ENCODE assay signal across 7 mouse cellular contexts in genomic region chr7:79661253-79661890, GRCm38 (mm10). TPM values are rescaled to one million over a fixed set of nuclear protein-coding genes. Genes with fewer than 3 reads are reported as not detected.
DNase-seq lines count a peak whose midpoint lies in the region; ATAC-seq and TF ChIP-seq lines count a peak whose summit lies in the region.

No protein-coding gene starts in this region.

- H3K9me3 ChIP-seq in embryonic facial prominence, embryonic 14.5 days (ENCODE audit: control insufficient read depth, low read length) = no peaks in the 10 kb centered on the region
- no peaks in the 10 kb centered on the region for H3K9me3 ChIP-seq in limb, embryonic 15.5 days
- no peaks in the 10 kb centered on the region for H3K9me3 ChIP-seq in stomach, embryonic 16.5 days (replicated peaks; ENCODE audit: control insufficient read depth, low read length)

- no peak for DNase-seq in testis, postnatal 10 days (ENCODE audit: low spot score)
- no peak for DNase-seq in embryonic facial prominence, embryonic 14.5 days (ENCODE audit: low spot score)
- no peak for DNase-seq in right cerebral cortex, adult 2 months (ENCODE audit: low spot score in 2 of 2)

- H3K4me2 ChIP-seq in embryonic facial prominence, embryonic 14.5 days (ENCODE audit: low read depth, low read length) = peak overlapping the region; percentile 90
- peak overlapping the region; percentile 93 for H3K4me2 ChIP-seq in limb, embryonic 15.5 days
- H3K4me2 ChIP-seq in stomach, embryonic 16.5 days (ENCODE audit: low read depth, low read length) = peak overlapping the region; percentile 83

- no peaks in the 10 kb centered on the region for H3K27me3 ChIP-seq in testis, adult 2 months (ENCODE audit: control insufficient read depth, insufficient read depth, low read length)
- H3K27me3 ChIP-seq in embryonic facial prominence, embryonic 14.5 days (replicated peaks; ENCODE audit: control insufficient read depth, insufficient read depth, low read length) = no peaks in the 10 kb centered on the region
- no peaks in the 10 kb centered on the region for H3K27me3 ChIP-seq in limb, embryonic 15.5 days
- H3K27me3 ChIP-seq in stomach, embryonic 16.5 days (ENCODE audit: control insufficient read depth, insufficient read depth, low read length) = no peaks in the 10 kb centered on the region

- H3K4me1 ChIP-seq in testis, adult 2 months (ENCODE audit: control insufficient read depth, insufficient read depth, low read length) = peaks cover 9% of the 10 kb centered on the region
- peaks cover 19% of the 10 kb centered on the region for H3K4me1 ChIP-seq in embryonic facial prominence, embryonic 14.5 days (ENCODE audit: control insufficient read depth, insufficient read depth, low read length)
- peaks cover 28% of the 10 kb centered on the region for H3K4me1 ChIP-seq in limb, embryonic 15.5 days
- H3K4me1 ChIP-seq in stomach, embryonic 16.5 days (ENCODE audit: control insufficient read depth, insufficient read depth, low read length) = peaks cover 21% of the 10 kb centered on the region

- no peak for TF ChIP-seq POLR2A in testis, adult 2 months (IDR thresholded peaks at IDR 0.05; ENCODE audit: control insufficient read depth, low read depth, low read length)

- peak overlapping the region; percentile 83 for H3K9ac ChIP-seq in embryonic facial prominence, embryonic 14.5 days (ENCODE audit: low read depth, low read length)
- H3K9ac ChIP-seq in limb, embryonic 15.5 days = peak overlapping the region; percentile 46
- peak overlapping the region; percentile 82 for H3K9ac ChIP-seq in stomach, embryonic 16.5 days (ENCODE audit: low read length)

- ATAC-seq in embryonic facial prominence, embryonic 14.5 days (ENCODE audit: low read depth) = no peak
- no peak for ATAC-seq in limb, embryonic 15.5 days (ENCODE audit: insufficient number of reproducible peaks, low FRiP score, low TSS enrichment, low read depth)
- no peak for ATAC-seq in stomach, embryonic 16.5 days (ENCODE audit: insufficient read depth, low FRiP score)
- no peak for ATAC-seq in activated CD4-positive, CD25-positive, alpha-beta regulatory T cell, adult 4 months

- H3K27ac ChIP-seq in testis, adult 2 months (ENCODE audit: control insufficient read depth, insufficient read depth, low read depth, low read length) = no peak overlapping the region
- no peak overlapping the region for H3K27ac ChIP-seq in embryonic facial prominence, embryonic 14.5 days (replicated peaks; ENCODE audit: low read depth, low read length)
- no peak overlapping the region for H3K27ac ChIP-seq in limb, embryonic 15.5 days
- no peak overlapping the region for H3K27ac ChIP-seq in stomach, embryonic 16.5 days (ENCODE audit: low read length)

- H3K4me3 ChIP-seq in testis, adult 2 months (ENCODE audit: control insufficient read depth, low read depth, low read length) = peak overlapping the region; percentile 94
- peak overlapping the region; percentile 89 for H3K4me3 ChIP-seq in embryonic facial prominence, embryonic 14.5 days (ENCODE audit: low read depth, low read length)
- peak overlapping the region; percentile 68 for H3K4me3 ChIP-seq in limb, embryonic 15.5 days
- peak overlapping the region; percentile 72 for H3K4me3 ChIP-seq in stomach, embryonic 16.5 days (replicated peaks; ENCODE audit: low read length)

- H3K36me3 ChIP-seq in testis, adult 2 months (ENCODE audit: control insufficient read depth, insufficient read depth, low read length) = no peaks in the 10 kb centered on the region
- H3K36me3 ChIP-seq in embryonic facial prominence, embryonic 14.5 days (ENCODE audit: control insufficient read depth, insufficient read depth, low read length) = no peaks in the 10 kb centered on the region
- peaks cover 2% of the 10 kb centered on the region; the same call in 1 of the 2 replicates for H3K36me3 ChIP-seq in limb, embryonic 15.5 days
- H3K36me3 ChIP-seq in stomach, embryonic 16.5 days (ENCODE audit: control insufficient read depth, insufficient read depth, low read length) = no peaks in the 10 kb centered on the region

- WGBS in embryonic facial prominence, embryonic 14.5 days = 14% methylated on average over 5 of the region's 5 CpGs
- 15% methylated on average over 5 of the region's 5 CpGs for WGBS in limb, embryonic 15.5 days
- 12% methylated on average over 5 of the region's 5 CpGs for WGBS in stomach, embryonic 16.5 days

- no peak for TF ChIP-seq CTCF in testis, adult 2 months (IDR thresholded peaks at IDR 0.05; ENCODE audit: control insufficient read depth, insufficient read depth, insufficient replicate concordance, low read depth, low read length)

RNA-seq across cellular contexts. Expression of gene Ticrr, which starts 1.4 kb away (rescaled TPM):
- polyA plus RNA-seq in testis, adult 2 months (2012; rRNA removed) = 1.8 and 1.9 TPM in 2 replicates
- polyA plus RNA-seq in embryonic facial prominence, embryonic 14.5 days (2014; fragmentation: Nextera tagmentation; extraction: Ambion mirVana) = 7.4 and 7.7 TPM in 2 replicates
- 6.4 and 7.6 TPM in 2 replicates for polyA plus RNA-seq in limb, embryonic 15.5 days (2015; fragmentation: Nextera tagmentation; extraction: Ambion mirVana)
- polyA plus RNA-seq in stomach, embryonic 16.5 days (2015; fragmentation: Nextera tagmentation; extraction: Ambion mirVana) = 4.2 and 5.2 TPM in 2 replicates
- polyA plus RNA-seq in activated CD4-positive, CD25-positive, alpha-beta regulatory T cell, adult 4 months (2017; shearing (Covaris generic)) = 1 to 10 TPM; 1.9 to 2.3 TPM

RNA-seq across cellular contexts. Expression of gene Rhcg, which starts 43.9 kb away (rescaled TPM):
- polyA plus RNA-seq in testis, adult 2 months (2012; rRNA removed) = 43.5 and 44.2 TPM in 2 replicates
- polyA plus RNA-seq in embryonic facial prominence, embryonic 14.5 days (2014; fragmentation: Nextera tagmentation; extraction: Ambion mirVana) = 0.39 and 0.65 TPM in 2 replicates
- not detected in 2 replicates for polyA plus RNA-seq in limb, embryonic 15.5 days (2015; fragmentation: Nextera tagmentation; extraction: Ambion mirVana)
- 0.35 TPM in 1 of 2 replicates, not detected in the other for polyA plus RNA-seq in stomach, embryonic 16.5 days (2015; fragmentation: Nextera tagmentation; extraction: Ambion mirVana)
- polyA plus RNA-seq in activated CD4-positive, CD25-positive, alpha-beta regulatory T cell, adult 4 months (2017; shearing (Covaris generic)) = not detected

RNA-seq across cellular contexts. Expression of gene Kif7, which starts 54.1 kb away (rescaled TPM):
- 1.2 and 1.3 TPM in 2 replicates for polyA plus RNA-seq in testis, adult 2 months (2012; rRNA removed)
- polyA plus RNA-seq in embryonic facial prominence, embryonic 14.5 days (2014; fragmentation: Nextera tagmentation; extraction: Ambion mirVana) = 5.3 and 6.2 TPM in 2 replicates
- 4.8 and 6.2 TPM in 2 replicates for polyA plus RNA-seq in limb, embryonic 15.5 days (2015; fragmentation: Nextera tagmentation; extraction: Ambion mirVana)
- 2.1 and 2.9 TPM in 2 replicates for polyA plus RNA-seq in stomach, embryonic 16.5 days (2015; fragmentation: Nextera tagmentation; extraction: Ambion mirVana)
- polyA plus RNA-seq in activated CD4-positive, CD25-positive, alpha-beta regulatory T cell, adult 4 months (2017; shearing (Covaris generic)) = under 1 TPM; 0.29 to 0.74 TPM

Comparison
In these comparisons a context has a peak if more than half of its experiments do, and no peak if none do; other contexts are left out.
1. RNA of gene Rhcg, which starts 43.9 kb away (polyA plus RNA-seq): 43.5 to 44.2 TPM in testis, adult 2 months; 0.39 to 0.65 TPM in embryonic facial prominence, embryonic 14.5 days, 0.35 TPM in stomach, embryonic 16.5 days, not detected in limb, embryonic 15.5 days and not detected in activated CD4-positive, CD25-positive, alpha-beta regulatory T cell, adult 4 months; every median in the first group is over 10 times any median in the second.
2. Peak in every context shown above with its lines, with median percentiles within 50 percentile points of each other: H3K4me3 ChIP-seq, H3K4me2 ChIP-seq and H3K9ac ChIP-seq.